Mouse (Mus musculus): ENCODE measurements around the gene Podxl2.

DNA sequence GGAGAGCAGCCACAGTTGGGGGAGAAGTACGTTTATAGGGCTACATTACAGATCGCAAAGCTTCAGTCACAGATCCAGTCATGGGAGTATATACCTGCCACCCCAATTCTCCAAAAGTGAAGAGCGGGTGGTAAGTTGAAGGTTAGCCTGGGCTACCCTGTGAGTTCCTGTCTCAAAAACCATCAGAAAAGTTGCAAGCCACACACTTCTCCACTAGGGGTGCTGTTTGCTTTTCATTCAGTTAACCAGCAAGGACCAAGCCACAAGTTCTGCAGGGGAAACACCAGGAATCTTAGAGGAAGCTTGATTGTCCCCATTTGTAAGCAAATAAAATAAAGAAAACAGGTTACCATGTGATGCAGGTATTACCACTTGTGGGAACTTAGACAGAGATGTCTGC lies 62.0 kb downstream of the Podxl2 start:
- TF ChIP-seq CTCF (IDR thresholded peaks at IDR 0.05; ENCODE audit: low read depth), result peak; percentile 71
- no peak for TF ChIP-seq EP300 (IDR thresholded peaks at IDR 0.05; ENCODE audit: low read depth)
